Mouse (Mus musculus): Measurements from ENCODE around the gene Tmem63c.

DNA sequence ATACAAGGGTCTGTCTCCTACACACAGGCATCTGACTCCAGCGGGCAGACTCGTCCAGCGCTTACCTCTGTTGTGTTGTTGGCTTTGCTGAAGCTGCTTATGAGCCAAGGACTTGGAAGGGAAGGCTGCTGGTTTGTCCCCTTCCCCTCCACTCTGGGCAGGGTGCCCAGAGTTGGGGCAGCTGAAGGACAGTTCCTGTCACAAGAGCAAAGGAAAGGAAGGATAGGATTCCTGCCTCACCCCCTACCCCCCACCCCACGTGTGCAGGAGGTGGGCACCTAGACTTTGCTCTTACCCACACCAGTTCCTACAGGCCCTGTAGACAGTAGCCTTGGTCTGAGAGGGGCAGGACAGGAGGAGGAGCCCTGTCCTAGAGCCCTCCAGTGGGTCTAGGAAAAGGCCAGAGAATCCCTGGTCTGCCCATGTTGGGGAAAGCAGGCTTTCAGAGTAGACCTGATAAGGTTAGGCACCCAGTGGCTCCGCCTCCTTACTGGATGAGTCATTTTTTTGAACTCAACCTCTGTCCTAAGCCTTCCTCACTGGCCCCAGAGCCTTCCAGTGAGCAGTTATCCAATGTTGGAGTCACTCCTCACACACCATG, 10.1 kb downstream of the Tmem63c start:
- TF ChIP-seq GATA1 (IDR thresholded peaks at IDR 0.05; ENCODE audit: low read length) (no peak), TAL1 (IDR thresholded peaks at IDR 0.05; ENCODE audit: low read length) (no peak)

Measured in erythroblast, embryonic 14.5 days (primary cell).